Mouse (Mus musculus) cerebellum, adult 8-10 months (tissue): ENCODE data around the gene Pkd1.
A peak's percentile ranks its signal among the peaks of the same experiment; 100 is the strongest.

Experiments
- DNase-seq: peaks from one replicate; pipeline ENCODE4 v3.0.0; 2022

Gene Pkd1

GRCm38 (mm10) chr17:24533099-24533992 is 16.3 kb upstream of the Pkd1 start:
- peak; percentile 90 for DNase-seq

- no peak for DNase-seq
These were observed 15.4 kb upstream of the Pkd1 start, which contains the start of gene Rab26 for GRCm38 (mm10) chr17:24534160-24534718. Gene Rab26, minus strand, starts transcription at chr17:24534210.

GRCm38 (mm10) chr17:24535300-24535699 is 14.3 kb upstream of the Pkd1 start:
- DNase-seq, result no peak

GRCm38 (mm10) chr17:24537536-24537935 is 12.1 kb upstream of the Pkd1 start:
- no peak for DNase-seq

- no peak for DNase-seq
These were observed 10.7 kb upstream of the Pkd1 start for GRCm38 (mm10) chr17:24538950-24539349.

GRCm38 (mm10) chr17:24540375-24540774 is 9.3 kb upstream of the Pkd1 start:
- no peak for DNase-seq

- DNase-seq, result no peak
These were observed 5.0 kb upstream of the Pkd1 start for GRCm38 (mm10) chr17:24544613-24545012.

GRCm38 (mm10) chr17:24545247-24545646 is 4.4 kb upstream of the Pkd1 start:
- DNase-seq, result no peak

GRCm38 (mm10) chr17:24546234-24546633 is 3.4 kb upstream of the Pkd1 start:
- DNase-seq, result no peak

- peak; percentile 46 for DNase-seq
These were observed 1.2 kb upstream of the Pkd1 start for GRCm38 (mm10) chr17:24548435-24548834.

- peak; percentile 81 for DNase-seq
These were observed 565 bp upstream of the Pkd1 start for GRCm38 (mm10) chr17:24548921-24549617.

GRCm38 (mm10) chr17:24550416-24551049 is 899 bp downstream of the Pkd1 start:
- peak; percentile 78 for DNase-seq

GRCm38 (mm10) chr17:24551050-24551444 is 1.4 kb downstream of the Pkd1 start:
- DNase-seq, result no peak

GRCm38 (mm10) chr17:24557091-24557490 is 7.5 kb downstream of the Pkd1 start:
- no peak for DNase-seq

GRCm38 (mm10) chr17:24558600-24559099 is 9.0 kb downstream of the Pkd1 start:
- no peak for DNase-seq

- DNase-seq, result no peak
These were observed 9.5 kb downstream of the Pkd1 start for GRCm38 (mm10) chr17:24559146-24559545.

GRCm38 (mm10) chr17:24560301-24561028 is 10.8 kb downstream of the Pkd1 start:
- DNase-seq, result peak; percentile 63

- DNase-seq, result no peak
These were observed 12.0 kb downstream of the Pkd1 start for GRCm38 (mm10) chr17:24561592-24561991.

GRCm38 (mm10) chr17:24563638-24564037 is 14.0 kb downstream of the Pkd1 start:
- no peak for DNase-seq

- no peak for DNase-seq
These were observed 14.8 kb downstream of the Pkd1 start for GRCm38 (mm10) chr17:24564422-24564821.

- no peak for DNase-seq
These were observed 15.5 kb downstream of the Pkd1 start for GRCm38 (mm10) chr17:24565092-24565491.

GRCm38 (mm10) chr17:24565792-24566191 is 16.2 kb downstream of the Pkd1 start:
- DNase-seq, result no peak
